Mouse (Mus musculus) skeletal muscle tissue, postnatal 0 days (tissue): ENCODE data around the gene Tmem59. TPM values are rescaled to one million over a fixed set of nuclear protein-coding genes. Genes with fewer than 3 reads are reported as not detected.

Experiments used
- polyA plus RNA-seq: library from polyadenylated mRNA; unstranded; fragments of >200 nt; fragmentation: Nextera tagmentation; extraction: Ambion mirVana; gene quantifications from 2 replicates; pipeline ENCODE4 v1.2.1, GENCODE M21; 2015

The Tmem59 gene
- 304 and 323 TPM in 2 replicates for polyA plus RNA-seq

GRCm38 (mm10) chr4:107178182-107178829 is at the start of gene Tmem59:
Gene Tmem59, plus strand, starts transcription at chr4:107178399.

GRCm38 (mm10) chr4:107178830-107179490 is 761 bp downstream of the Tmem59 start, which contains the start of gene Tceanc2:
Gene Tceanc2, minus strand, starts transcription at chr4:107179116.

GRCm38 (mm10) chr4:107208880-107209279 is 30.7 kb downstream of the Tmem59 start, which contains the start of gene Ldlrad1:
Gene Ldlrad1, plus strand, starts transcription at chr4:107209180.

Other genes with a start within 250 kb of the Tmem59 start
- 108 and 113 TPM in 2 replicates for gene Mrpl37, start 111.5 kb upstream of the Tmem59 start, polyA plus RNA-seq
- 6.4 and 6.9 TPM in 2 replicates for gene Cyb5rl, start 111.4 kb upstream of the Tmem59 start, polyA plus RNA-seq
- gene Cdcp2, start 81.5 kb upstream of the Tmem59 start, polyA plus RNA-seq: 0.10 TPM in 1 of 2 replicates, not detected in the other
- gene Tceanc2, start 717 bp downstream of the Tmem59 start, polyA plus RNA-seq: 15.1 and 19.8 TPM in 2 replicates
- not detected in 2 replicates for gene Ldlrad1, start 30.8 kb downstream of the Tmem59 start, polyA plus RNA-seq
- gene Lrrc42, start 75.1 kb downstream of the Tmem59 start, polyA plus RNA-seq: 15.8 and 19.4 TPM in 2 replicates
- gene Hspb11, start 75.2 kb downstream of the Tmem59 start, polyA plus RNA-seq: 47.6 and 49.7 TPM in 2 replicates
- gene Dio1, start 128.8 kb downstream of the Tmem59 start, polyA plus RNA-seq: not detected in 2 replicates
- 26.2 and 28.9 TPM in 2 replicates for gene Yipf1, start 136.0 kb downstream of the Tmem59 start, polyA plus RNA-seq
- 6.6 and 7.4 TPM in 2 replicates for gene Ndc1, start 189.4 kb downstream of the Tmem59 start, polyA plus RNA-seq